ENCODE assay signal across 8 mouse cellular contexts in the genomic region with DNA sequence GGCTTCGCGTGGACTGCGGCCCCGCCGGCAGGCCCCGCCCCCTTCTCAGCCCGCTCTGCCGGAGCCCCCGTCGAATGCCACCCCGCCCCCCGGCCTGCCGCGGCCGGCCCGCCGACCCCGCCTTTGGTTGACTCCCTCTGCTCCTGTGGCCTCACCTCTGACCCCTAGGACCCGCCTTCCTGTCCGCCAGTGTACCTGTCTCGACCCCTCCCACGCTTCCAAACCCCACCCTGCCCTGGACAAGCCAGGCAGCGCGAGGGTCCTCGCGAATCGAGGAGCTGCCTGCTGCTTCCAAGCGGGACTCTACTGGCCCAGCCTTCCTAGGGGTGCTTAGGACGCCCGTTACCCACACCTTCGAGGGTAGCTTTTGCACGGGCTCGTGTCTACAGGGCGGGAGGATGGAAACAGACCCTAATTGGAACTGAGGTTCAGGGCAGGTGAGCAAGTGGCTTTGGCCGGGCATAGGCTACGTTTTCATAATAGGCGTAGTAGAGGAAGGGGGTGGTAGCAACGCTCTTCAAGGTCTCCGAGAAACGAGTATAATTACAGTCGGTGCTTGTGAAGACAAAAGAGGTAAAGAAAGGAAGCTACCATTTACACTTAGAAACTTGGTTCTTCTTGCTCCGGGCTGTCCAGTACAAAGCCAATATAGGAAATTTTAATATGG. TPM values are rescaled to one million over a fixed set of nuclear protein-coding genes. Genes with fewer than 3 reads are reported as not detected.
DNase-seq lines count a peak whose midpoint lies in the region; ATAC-seq and TF ChIP-seq lines count a peak whose summit lies in the region.

No protein-coding gene starts in this region.

- intact Hi-C loops in heart, postnatal 25 days (cut with DNase I), result loop anchor here (2.0 kb wide), 1 partner anchor 18 kb away; the partner anchor contains the start of gene Ost4

- peak overlapping the region; percentile 84 for H3K9ac ChIP-seq in heart, embryonic 15.5 days
- peak overlapping the region; percentile 89 for H3K9ac ChIP-seq in intestine, embryonic 16.5 days (ENCODE audit: low read depth, low read length)
- H3K9ac ChIP-seq in midbrain, postnatal 0 days (replicated peaks; ENCODE audit: low read length, poor library complexity, severe bottlenecking), result peak overlapping the region; percentile 90

- peak overlapping the region; percentile 96 for H3K27ac ChIP-seq in heart, embryonic 15.5 days
- H3K27ac ChIP-seq in intestine, embryonic 16.5 days (ENCODE audit: low read length), result peak overlapping the region; percentile 98
- peak overlapping the region; percentile 83 for H3K27ac ChIP-seq in midbrain, postnatal 0 days (ENCODE audit: low read depth, low read length)

- ATAC-seq in heart, embryonic 15.5 days (replicated peaks; ENCODE audit: insufficient number of reproducible peaks, insufficient read depth, low FRiP score, low read depth), result peak; percentile 45
- peak; percentile 32 for ATAC-seq in intestine, embryonic 16.5 days
- peak; percentile 4; the same call in 1 of the 2 replicates for ATAC-seq in midbrain, postnatal 0 days (ENCODE audit: low FRiP score)

- H3K27me3 ChIP-seq in heart, embryonic 15.5 days, result no peaks in the 10 kb centered on the region
- no peaks in the 10 kb centered on the region for H3K27me3 ChIP-seq in E14TG2a.4 (ENCODE audit: insufficient read depth, low read length)
- no peaks in the 10 kb centered on the region for H3K27me3 ChIP-seq in intestine, embryonic 16.5 days (replicated peaks; ENCODE audit: control insufficient read depth, insufficient read depth, low read length)
- no peaks in the 10 kb centered on the region for H3K27me3 ChIP-seq in midbrain, postnatal 0 days (ENCODE audit: insufficient read depth, low read length)

- no peak for TF ChIP-seq CTCF in E14TG2a.4 (conservative IDR thresholded peaks at IDR 0.05; ENCODE audit: low read length)
- TF ChIP-seq CTCF in midbrain, postnatal 0 days (IDR thresholded peaks at IDR 0.05), result no peak

- peak overlapping the region; percentile 87 for H3K4me2 ChIP-seq in heart, embryonic 15.5 days
- H3K4me2 ChIP-seq in intestine, embryonic 16.5 days (ENCODE audit: low read depth, low read length), result peak overlapping the region; percentile 88
- H3K4me2 ChIP-seq in midbrain, postnatal 0 days (ENCODE audit: low read depth, low read length, poor library complexity, severe bottlenecking), result peak overlapping the region; percentile 78

- no peak for DNase-seq in heart, postnatal 25 days (ENCODE audit: low spot score)
- DNase-seq in embryo, embryonic 9.5 days (ENCODE audit: extremely low spot score), result peak; percentile 94
- peak; percentile 57 for DNase-seq in midbrain, postnatal 0 days (ENCODE audit: low spot score)
- DNase-seq in Muller cell, postnatal 12 days (ENCODE audit: inconsistent ontology term), result no peak
- DNase-seq in gastrocnemius, postnatal 4 days (ENCODE audit: low spot score in 2 of 2), result no peak

- WGBS in heart, embryonic 15.5 days, result under 1% methylated on average over 36 of the region's 42 CpGs
- under 1% methylated on average over 24 of the region's 42 CpGs for WGBS in intestine, embryonic 16.5 days
- 1% methylated on average over 24 of the region's 42 CpGs for WGBS in midbrain, postnatal 0 days

- H3K36me3 ChIP-seq in heart, embryonic 15.5 days, result peaks cover 32% of the 10 kb centered on the region
- H3K36me3 ChIP-seq in E14TG2a.4 (ENCODE audit: insufficient read depth, low read length), result peaks cover 43% of the 10 kb centered on the region
- H3K36me3 ChIP-seq in intestine, embryonic 16.5 days (ENCODE audit: control insufficient read depth, insufficient read depth, low read length), result peaks cover 13% of the 10 kb centered on the region
- H3K36me3 ChIP-seq in midbrain, postnatal 0 days (ENCODE audit: insufficient read depth, low read length), result peaks cover 32% of the 10 kb centered on the region

- no peaks in the 10 kb centered on the region for H3K9me3 ChIP-seq in heart, embryonic 15.5 days (replicated peaks)
- H3K9me3 ChIP-seq in E14TG2a.4 (ENCODE audit: low read length), result no peaks in the 10 kb centered on the region
- H3K9me3 ChIP-seq in intestine, embryonic 16.5 days (ENCODE audit: control insufficient read depth, low read length), result no peaks in the 10 kb centered on the region
- no peaks in the 10 kb centered on the region for H3K9me3 ChIP-seq in midbrain, postnatal 0 days (ENCODE audit: low read length)

- H3K4me3 ChIP-seq in heart, embryonic 15.5 days, result peak overlapping the region; percentile 89
- peak overlapping the region; percentile 91 for H3K4me3 ChIP-seq in E14TG2a.4 (replicated peaks; ENCODE audit: low read length)
- H3K4me3 ChIP-seq in intestine, embryonic 16.5 days (ENCODE audit: low read length), result peak overlapping the region; percentile 87
- peak overlapping the region; percentile 80 for H3K4me3 ChIP-seq in midbrain, postnatal 0 days (ENCODE audit: low read depth, low read length)

- H3K4me1 ChIP-seq in heart, embryonic 15.5 days (replicated peaks), result peaks cover 22% of the 10 kb centered on the region
- H3K4me1 ChIP-seq in E14TG2a.4 (replicated peaks; ENCODE audit: low read depth, low read length), result peaks cover 42% of the 10 kb centered on the region
- H3K4me1 ChIP-seq in intestine, embryonic 16.5 days (ENCODE audit: control insufficient read depth, insufficient read depth, low read length), result peaks cover 18% of the 10 kb centered on the region
- peaks cover 7% of the 10 kb centered on the region; the same call in 1 of the 2 replicates for H3K4me1 ChIP-seq in midbrain, postnatal 0 days (ENCODE audit: insufficient read depth, low read length)

RNA-seq across cellular contexts. Expression of gene Agbl5, which starts 0.7 kb away (rescaled TPM):
- polyA plus RNA-seq in heart, embryonic 15.5 days (2015; fragmentation: Nextera tagmentation; extraction: Ambion mirVana), result 8.9 and 11.9 TPM in 2 replicates
- total RNA-seq in heart, postnatal 25 days (2021), result 1 to 10 TPM; 5.9 to 6.8 TPM
- 13.9 and 16.3 TPM in 2 replicates for polyA plus RNA-seq in intestine, embryonic 16.5 days (2015; fragmentation: Nextera tagmentation; extraction: Ambion mirVana)
- total RNA-seq in midbrain, postnatal 0 days (2014; rRNA removed), result 50.7 and 73.4 TPM in 2 replicates
- 19.1 and 22.3 TPM in 2 replicates for polyA plus RNA-seq in midbrain, postnatal 0 days (2015; fragmentation: Nextera tagmentation; extraction: Ambion mirVana)
- 10 to 100 TPM in 1 of 2 experiments, 1 to 10 TPM in 1; 8.3 to 10.0 TPM for total RNA-seq in gastrocnemius, postnatal 4 days (2021)

RNA-seq across cellular contexts. Expression of gene Ost4, which starts 18.4 kb away (rescaled TPM):
- polyA plus RNA-seq in heart, embryonic 15.5 days (2015; fragmentation: Nextera tagmentation; extraction: Ambion mirVana), result 372 and 381 TPM in 2 replicates
- 100 to 1,000 TPM; 142 to 150 TPM for total RNA-seq in heart, postnatal 25 days (2021)
- 459 and 477 TPM in 2 replicates for polyA plus RNA-seq in intestine, embryonic 16.5 days (2015; fragmentation: Nextera tagmentation; extraction: Ambion mirVana)
- 123 and 126 TPM in 2 replicates for total RNA-seq in midbrain, postnatal 0 days (2014; rRNA removed)
- polyA plus RNA-seq in midbrain, postnatal 0 days (2015; fragmentation: Nextera tagmentation; extraction: Ambion mirVana), result 175 and 201 TPM in 2 replicates
- 100 to 1,000 TPM; 171 to 194 TPM for total RNA-seq in gastrocnemius, postnatal 4 days (2021)

RNA-seq across cellular contexts. Expression of gene Tmem214, which starts 21.4 kb away (rescaled TPM):
- polyA plus RNA-seq in heart, embryonic 15.5 days (2015; fragmentation: Nextera tagmentation; extraction: Ambion mirVana), result 57.5 and 67.2 TPM in 2 replicates
- total RNA-seq in heart, postnatal 25 days (2021), result 10 to 100 TPM; 36.5 to 39.1 TPM
- 76.5 and 81.0 TPM in 2 replicates for polyA plus RNA-seq in intestine, embryonic 16.5 days (2015; fragmentation: Nextera tagmentation; extraction: Ambion mirVana)
- total RNA-seq in midbrain, postnatal 0 days (2014; rRNA removed), result 77.5 and 78.3 TPM in 2 replicates
- 64.5 and 64.6 TPM in 2 replicates for polyA plus RNA-seq in midbrain, postnatal 0 days (2015; fragmentation: Nextera tagmentation; extraction: Ambion mirVana)
- 10 to 100 TPM; 56.9 to 58.3 TPM for total RNA-seq in gastrocnemius, postnatal 4 days (2021)

RNA-seq across cellular contexts. Expression of gene Emilin1, which starts 24.0 kb away (rescaled TPM):
- 125 and 179 TPM in 2 replicates for polyA plus RNA-seq in heart, embryonic 15.5 days (2015; fragmentation: Nextera tagmentation; extraction: Ambion mirVana)
- total RNA-seq in heart, postnatal 25 days (2021), result 10 to 100 TPM; 27.6 to 29.7 TPM
- 173 and 177 TPM in 2 replicates for polyA plus RNA-seq in intestine, embryonic 16.5 days (2015; fragmentation: Nextera tagmentation; extraction: Ambion mirVana)
- 7.4 and 11.8 TPM in 2 replicates for total RNA-seq in midbrain, postnatal 0 days (2014; rRNA removed)
- 9.0 and 9.8 TPM in 2 replicates for polyA plus RNA-seq in midbrain, postnatal 0 days (2015; fragmentation: Nextera tagmentation; extraction: Ambion mirVana)
- 100 to 1,000 TPM in 1 of 2 experiments, 10 to 100 TPM in 1; 86.8 to 104 TPM for total RNA-seq in gastrocnemius, postnatal 4 days (2021)

RNA-seq across cellular contexts. Expression of gene Khk, which starts 32.0 kb away (rescaled TPM):
- polyA plus RNA-seq in heart, embryonic 15.5 days (2015; fragmentation: Nextera tagmentation; extraction: Ambion mirVana), result 12.4 and 13.9 TPM in 2 replicates
- 10 to 100 TPM; 21.1 to 22.6 TPM for total RNA-seq in heart, postnatal 25 days (2021)
- polyA plus RNA-seq in intestine, embryonic 16.5 days (2015; fragmentation: Nextera tagmentation; extraction: Ambion mirVana), result 26.9 and 32.5 TPM in 2 replicates
- 1.4 and 12.3 TPM in 2 replicates for total RNA-seq in midbrain, postnatal 0 days (2014; rRNA removed)
- 14.3 and 17.6 TPM in 2 replicates for polyA plus RNA-seq in midbrain, postnatal 0 days (2015; fragmentation: Nextera tagmentation; extraction: Ambion mirVana)
- total RNA-seq in gastrocnemius, postnatal 4 days (2021), result 10 to 100 TPM; 26.7 to 29.8 TPM

Comparison
In these comparisons a context has a peak if more than half of its experiments do, and no peak if none do; other contexts are left out.
1. DNase-seq: peak in embryo, embryonic 9.5 days (single experiment) and midbrain, postnatal 0 days (single experiment); none in heart, postnatal 25 days (single experiment), Muller cell, postnatal 12 days (single experiment) and gastrocnemius, postnatal 4 days (0 of 2).
2. Peak in every context shown above with its lines, with median percentiles within 50 percentile points of each other: ATAC-seq, H3K27ac ChIP-seq, H3K4me2 ChIP-seq, H3K4me3 ChIP-seq and H3K9ac ChIP-seq.